Mouse (Mus musculus) cerebellum, adult 11-12 months (tissue): ENCODE results near the gene Mapt.

ENCODE experiments used
- DNase-seq: peaks from one replicate; pipeline ENCODE4 v3.0.0; 2022

Gene Mapt

GRCm38 (mm10) chr11:104317631-104318030, 86.4 kb downstream of the Mapt start:
- DNase-seq, result no peak

- peak; percentile 61 for DNase-seq
Observed at GRCm38 (mm10) chr11:104318940-104319781, 88.0 kb downstream of the Mapt start.

DNA sequence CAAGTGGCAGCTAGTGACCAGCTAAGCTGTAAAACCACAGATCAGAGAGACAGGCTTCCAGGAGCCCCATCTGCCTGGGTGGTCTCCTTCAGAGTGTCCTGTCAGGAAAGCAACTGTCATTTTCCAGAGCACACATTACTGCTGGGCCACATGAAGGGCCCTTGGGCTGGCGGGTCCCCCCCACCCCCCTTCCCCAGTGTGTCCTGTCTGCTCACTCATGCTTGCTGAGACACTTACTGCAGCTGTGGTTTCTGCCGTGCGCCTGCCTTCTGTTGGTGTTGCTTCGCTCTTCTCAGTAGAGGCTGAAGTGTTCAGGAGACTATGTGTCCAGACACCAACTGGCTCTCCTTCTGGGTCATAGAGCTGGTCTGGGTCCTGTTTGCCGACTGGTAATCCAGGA, 89.3 kb downstream of the Mapt start:
- DNase-seq, result no peak

DNA sequence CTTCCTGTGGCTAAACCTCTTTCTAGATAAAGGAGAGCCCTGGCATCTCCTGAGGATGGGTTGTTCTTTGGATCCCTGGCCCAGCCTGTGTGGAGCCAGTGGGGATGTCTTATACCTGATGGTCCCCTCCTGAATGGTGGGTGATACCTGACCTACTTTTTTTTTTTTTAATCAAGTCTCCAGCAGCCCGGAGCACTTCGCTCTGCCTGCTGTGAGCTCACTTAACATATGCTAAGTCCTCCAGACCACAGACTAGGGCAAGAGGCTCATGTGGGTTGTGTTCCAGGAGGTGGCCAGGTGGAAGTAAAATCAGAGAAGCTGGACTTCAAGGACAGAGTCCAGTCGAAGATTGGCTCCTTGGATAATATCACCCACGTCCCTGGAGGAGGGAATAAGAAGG, 91.0 kb downstream of the Mapt start:
- no peak for DNase-seq

GRCm38 (mm10) chr11:104327462-104327861, 96.3 kb downstream of the Mapt start:
- DNase-seq, result no peak

GRCm38 (mm10) chr11:104327946-104328345, 96.8 kb downstream of the Mapt start:
- no peak for DNase-seq

DNA sequence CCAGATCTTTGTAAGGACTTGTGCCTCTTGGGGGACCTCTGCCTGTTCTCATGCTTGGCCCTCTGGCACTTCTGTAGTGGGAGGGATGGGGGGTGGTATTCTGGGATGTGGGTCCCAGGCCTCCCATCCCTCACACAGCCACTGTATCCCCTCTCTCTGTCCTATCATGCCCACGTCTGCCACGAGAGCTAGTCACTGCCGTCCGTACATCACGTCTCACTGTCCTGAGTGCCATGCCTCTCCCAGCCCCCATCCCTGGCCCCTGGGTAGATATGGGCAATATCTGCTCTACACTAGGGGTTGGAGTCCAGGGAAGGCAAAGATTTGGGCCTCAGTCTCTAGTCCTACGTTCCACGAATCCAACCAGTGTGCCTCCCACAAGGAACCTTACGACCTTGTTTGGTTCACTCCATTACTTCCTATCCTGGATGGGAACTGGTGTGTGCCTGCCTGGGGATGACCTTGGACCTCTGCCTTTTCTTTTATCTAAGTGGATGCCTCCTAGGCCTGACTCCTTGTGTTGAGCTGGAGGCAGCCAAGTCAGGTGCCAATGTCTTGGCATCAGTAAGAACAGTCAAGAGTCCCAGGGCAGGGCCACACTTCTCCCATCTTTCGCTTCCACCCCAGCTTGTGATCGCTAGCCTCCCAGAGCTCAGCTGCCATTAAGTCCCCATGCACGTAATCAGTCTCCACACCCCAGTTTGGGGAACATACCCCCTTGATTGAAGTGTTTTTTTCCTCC, 98.2 kb downstream of the Mapt start:
- DNase-seq, result no peak

GRCm38 (mm10) chr11:104330151-104330550, 99.0 kb downstream of the Mapt start:
- no peak for DNase-seq

DNA sequence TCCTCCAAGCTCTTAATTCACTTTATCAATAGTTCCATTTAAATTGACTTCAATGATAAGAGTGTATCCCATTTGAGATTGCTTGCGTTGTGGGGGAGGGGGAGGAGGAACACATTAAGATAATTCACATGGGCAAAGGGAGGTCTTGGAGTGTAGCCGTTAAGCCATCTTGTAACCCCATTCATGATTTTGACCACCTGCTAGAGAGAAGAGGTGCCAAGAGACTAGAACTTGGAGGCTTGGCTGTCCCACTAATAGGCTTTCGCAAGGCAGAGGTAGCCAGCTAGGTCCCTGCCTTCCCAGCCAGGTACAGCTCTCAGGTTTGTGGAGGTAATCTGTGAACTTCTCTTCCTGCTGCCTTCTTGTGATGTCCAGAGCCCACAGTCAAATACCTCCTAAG, 100.0 kb downstream of the Mapt start:
- no peak for DNase-seq

- no peak for DNase-seq
Observed at GRCm38 (mm10) chr11:104332105-104332504, 100.9 kb downstream of the Mapt start.

- no peak for DNase-seq
Observed at GRCm38 (mm10) chr11:104334115-104334514, 102.9 kb downstream of the Mapt start.

- no peak for DNase-seq
Observed at GRCm38 (mm10) chr11:104334946-104335345, 103.8 kb downstream of the Mapt start.

- no peak for DNase-seq
Observed at GRCm38 (mm10) chr11:104346931-104347330, 115.7 kb downstream of the Mapt start.

- DNase-seq, result no peak
Observed at GRCm38 (mm10) chr11:104361790-104362189, 130.6 kb downstream of the Mapt start.

GRCm38 (mm10) chr11:104362704-104363103, 131.5 kb downstream of the Mapt start:
- DNase-seq, result no peak

DNA sequence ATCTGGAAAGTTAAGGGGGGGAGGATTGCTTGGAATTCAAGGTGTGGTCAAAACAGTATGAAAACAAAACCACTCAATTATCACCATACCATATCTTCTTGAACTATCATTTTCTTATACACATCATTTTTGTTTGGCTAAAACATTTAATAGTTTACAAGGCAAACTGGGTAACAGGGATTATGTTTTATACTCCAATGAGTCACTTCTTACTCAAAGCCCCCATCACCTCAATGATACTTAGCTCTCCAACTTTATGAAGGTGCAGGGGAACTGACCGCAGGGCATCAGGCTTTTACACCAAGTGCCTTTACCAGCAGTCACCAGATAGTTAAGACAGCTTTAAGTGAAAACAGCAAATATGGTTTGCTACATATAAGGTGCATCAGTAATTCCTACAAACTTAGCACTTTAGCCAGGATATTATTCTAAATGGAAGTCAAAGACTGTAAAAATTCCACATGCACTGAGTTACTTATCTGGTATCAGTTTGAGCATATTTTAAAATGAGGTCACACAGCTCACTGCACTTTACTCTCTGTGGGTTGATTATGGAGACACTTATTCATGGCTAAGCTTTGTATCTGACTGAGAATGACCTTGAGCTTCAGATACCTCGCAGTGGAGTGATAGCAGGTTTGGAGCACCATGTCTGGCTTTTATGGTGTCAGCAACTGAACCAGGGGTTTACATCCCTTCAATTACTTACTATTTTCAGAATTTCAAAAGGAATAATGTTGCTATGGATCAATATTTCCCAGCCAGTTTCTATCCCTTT, 132.8 kb downstream of the Mapt start:
- DNase-seq, result no peak

DNA sequence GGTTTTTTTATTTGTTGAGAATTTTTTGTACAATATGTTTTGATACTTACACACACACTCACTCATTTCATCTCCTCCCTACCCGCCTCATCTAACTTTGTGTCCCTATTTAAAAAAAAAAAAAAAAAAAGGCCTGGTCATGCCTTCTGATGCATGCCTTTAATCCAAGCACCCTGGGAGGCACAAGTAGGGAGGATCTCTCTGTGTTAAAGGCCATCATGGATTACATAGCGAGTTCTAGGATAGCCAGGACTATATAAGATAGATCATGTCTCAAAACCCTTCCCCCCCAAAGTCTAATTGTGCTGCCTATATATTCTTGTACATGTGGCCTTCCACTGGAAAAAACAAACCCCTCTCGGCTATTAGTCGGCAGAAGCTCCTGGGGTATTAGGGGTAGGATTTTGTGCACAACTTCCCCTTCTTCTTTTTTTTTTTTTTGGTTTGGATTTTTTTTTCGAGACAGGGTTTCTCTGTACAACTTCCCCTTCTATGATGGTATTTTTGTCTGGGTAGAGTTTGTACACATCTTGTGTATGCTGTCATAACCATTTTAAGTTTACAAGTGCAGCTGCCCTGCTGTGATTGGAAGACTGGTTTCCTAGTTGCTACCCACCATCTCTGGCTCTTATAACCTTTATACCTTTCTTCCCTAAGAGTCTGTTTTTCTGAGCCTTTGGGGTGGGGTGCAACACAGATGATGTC, 136.4 kb downstream of the Mapt start:
- no peak for DNase-seq

DNA sequence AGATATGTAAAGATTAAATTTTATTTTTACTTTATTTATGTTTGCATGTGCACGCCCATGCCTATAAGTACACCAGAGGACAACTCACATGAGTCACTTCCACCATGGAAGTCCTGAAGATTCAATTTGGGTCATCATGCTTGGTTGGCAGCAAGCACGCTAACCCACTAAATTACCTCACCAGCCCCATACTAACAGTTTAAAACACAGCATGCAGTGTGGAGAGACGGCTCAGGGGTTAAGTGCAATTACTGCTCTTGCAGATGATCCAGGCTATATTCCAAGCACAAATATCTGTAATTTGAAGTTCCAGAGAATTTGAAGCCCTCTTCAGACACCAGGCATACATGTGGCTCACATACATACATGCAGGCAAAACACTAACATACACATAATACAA, 145.1 kb downstream of the Mapt start:
- no peak for DNase-seq

GRCm38 (mm10) chr11:104379635-104380034, 148.4 kb downstream of the Mapt start:
- no peak for DNase-seq
